Mouse (Mus musculus) heart, postnatal 14 days (tissue): Measurements from ENCODE around the gene Rbfox2. TPM values are rescaled to one million over a fixed set of nuclear protein-coding genes. Genes with fewer than 3 reads are reported as not detected.
A peak's percentile ranks its signal among the peaks of the same experiment; 100 is the strongest.
"Not testable (repeated sequence)": the region's sequence is repeated elsewhere in the genome, so short reads cannot be mapped to it uniquely, and the experiment has no call there.

ENCODE experiments used
- DNase-seq, 2 experiments: peaks; one replicate each; pipeline ENCODE4 v3.0.0; 2021 to 2022
- intact Hi-C: fragments of 180-260 bp; cut with DNase I; formaldehyde crosslinking; loops from one replicate; pipeline ENCODE4 v1.15.1; 2025
- total RNA-seq, 2 experiments: library from RNA; stranded (reverse); gene quantifications; 2 replicates each; pipeline ENCODE4 v1.2.3; 2021

The Rbfox2 gene
- total RNA-seq, 2 experiments from 2014 or later, result 112 to 118 TPM

DNA sequence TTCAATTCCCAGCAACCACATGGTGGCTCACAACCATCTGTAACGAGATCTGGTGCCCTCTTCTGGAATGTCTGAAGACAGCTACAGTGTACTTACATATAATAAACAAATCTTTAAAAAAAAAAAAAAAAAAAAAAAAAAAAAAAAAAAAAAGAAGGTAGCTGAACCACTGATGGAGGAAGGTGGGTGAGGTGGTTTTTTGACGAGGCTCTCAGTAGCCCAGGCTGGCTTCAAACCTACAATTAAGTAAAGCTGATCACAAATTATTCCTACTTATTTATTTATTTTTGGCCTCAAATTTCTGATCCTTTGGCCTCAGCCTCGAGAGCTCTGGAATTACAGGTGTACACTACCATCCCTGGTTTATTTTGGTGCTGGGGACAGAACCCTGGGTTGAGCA lies 28.4 kb upstream of the Rbfox2 start:
- DNase-seq, intact Hi-C loops: not testable (repeated sequence)

DNA sequence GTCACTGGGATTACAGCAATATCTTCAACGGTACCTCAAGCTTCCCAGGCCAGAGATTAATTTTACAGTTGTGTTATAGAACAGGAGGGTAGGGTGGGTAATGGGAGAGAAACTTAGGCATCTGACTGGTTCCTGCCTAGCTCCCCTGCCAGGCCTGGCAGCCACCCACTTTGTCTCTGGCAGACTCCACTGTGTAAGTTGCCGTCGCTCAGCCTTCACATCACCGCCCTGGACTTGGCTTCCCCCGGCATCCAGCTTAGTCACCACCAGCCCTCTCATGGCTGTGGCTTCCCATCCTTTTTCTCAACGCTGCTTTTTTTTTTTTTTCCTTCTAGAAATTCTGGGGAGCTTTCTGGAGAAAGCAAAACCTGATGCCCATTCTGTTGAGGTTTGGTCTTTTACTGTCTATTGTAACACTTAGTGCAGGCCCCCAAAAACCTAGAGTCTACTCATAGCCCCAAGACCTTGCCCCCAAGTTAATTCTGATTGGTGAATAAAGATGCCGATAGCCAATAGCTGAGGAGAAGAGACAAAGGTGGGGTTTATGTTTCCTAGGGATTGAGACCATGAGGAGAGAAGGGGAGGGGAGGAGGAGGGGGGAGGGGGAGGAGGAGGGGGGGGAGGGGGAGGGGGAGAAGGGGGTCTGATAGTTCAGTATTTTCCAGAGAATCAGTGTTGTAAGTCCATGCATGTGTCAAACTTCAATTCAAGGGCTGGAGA lies 25.6 kb upstream of the Rbfox2 start:
- peak; percentile 41 to 61 for DNase-seq
- intact Hi-C loops, result no loop called here

GRCm38 (mm10) chr15:77331444-77331843 lies 24.6 kb upstream of the Rbfox2 start:
- intact Hi-C loops, result no loop called here
- no peak for DNase-seq

GRCm38 (mm10) chr15:77329681-77330180 lies 22.9 kb upstream of the Rbfox2 start:
- DNase-seq, result no peak
- intact Hi-C loops, result no loop called here

DNA sequence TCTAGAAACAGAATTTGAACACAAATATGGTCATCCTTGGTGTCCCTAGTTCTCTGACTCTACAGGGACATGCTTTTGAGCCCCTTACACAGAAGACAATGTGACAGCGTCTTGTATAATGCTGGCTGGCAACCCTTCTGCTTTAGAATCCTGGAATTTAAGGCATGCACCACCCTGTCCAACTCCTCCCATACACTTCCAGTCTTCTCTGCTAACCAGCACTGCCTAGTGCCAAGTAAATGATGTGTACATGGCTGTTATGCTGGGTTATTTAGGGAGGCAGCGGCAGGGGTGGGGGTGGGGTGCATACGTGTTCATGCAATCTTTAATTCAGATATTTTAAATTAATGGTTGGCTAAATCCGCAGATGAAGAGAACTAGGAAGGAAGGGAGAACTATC lies 19.6 kb upstream of the Rbfox2 start:
- DNase-seq, result no peak
- intact Hi-C loops, result no loop called here

GRCm38 (mm10) chr15:77324426-77324825 lies 17.6 kb upstream of the Rbfox2 start:
- no peak for DNase-seq
- intact Hi-C loops, result loop anchor here (2.0 kb wide), 1 partner anchor 14 kb away; no protein-coding TSS in a partner anchor

GRCm38 (mm10) chr15:77323226-77323625 lies 16.4 kb upstream of the Rbfox2 start:
- no peak for DNase-seq
- intact Hi-C loops, result no loop called here

DNA sequence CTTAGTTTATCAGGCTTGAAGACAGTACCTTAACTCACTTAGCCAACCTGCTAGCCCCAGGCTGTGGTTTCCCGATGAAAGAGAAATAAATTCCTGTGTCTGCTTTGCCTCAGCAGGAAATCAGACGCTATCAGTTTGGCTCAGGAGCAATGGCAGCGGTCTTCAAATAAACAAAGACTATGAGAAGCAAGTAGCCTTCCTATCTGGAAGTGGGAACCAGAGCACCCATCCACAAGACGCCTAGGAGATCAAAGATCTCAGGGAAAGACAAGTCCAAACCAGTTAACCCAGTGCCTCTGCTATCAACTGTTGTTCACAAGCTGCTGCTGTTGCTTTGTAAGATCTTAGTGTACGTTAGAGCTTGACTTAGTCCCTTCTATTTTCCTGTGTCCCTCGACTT lies 6.9 kb upstream of the Rbfox2 start:
- intact Hi-C loops, result no loop called here
- no peak for DNase-seq

- intact Hi-C loops, result no loop called here
- DNase-seq, result no peak
These were observed 6.0 kb upstream of the Rbfox2 start for GRCm38 (mm10) chr15:77312796-77313195.

- intact Hi-C loops, result loop anchor here (5.0 kb wide), 1 partner anchor 51 kb away; no protein-coding TSS in a partner anchor
- DNase-seq, result no peak
These were observed 1.1 kb upstream of the Rbfox2 start for GRCm38 (mm10) chr15:77307767-77308495.

DNA sequence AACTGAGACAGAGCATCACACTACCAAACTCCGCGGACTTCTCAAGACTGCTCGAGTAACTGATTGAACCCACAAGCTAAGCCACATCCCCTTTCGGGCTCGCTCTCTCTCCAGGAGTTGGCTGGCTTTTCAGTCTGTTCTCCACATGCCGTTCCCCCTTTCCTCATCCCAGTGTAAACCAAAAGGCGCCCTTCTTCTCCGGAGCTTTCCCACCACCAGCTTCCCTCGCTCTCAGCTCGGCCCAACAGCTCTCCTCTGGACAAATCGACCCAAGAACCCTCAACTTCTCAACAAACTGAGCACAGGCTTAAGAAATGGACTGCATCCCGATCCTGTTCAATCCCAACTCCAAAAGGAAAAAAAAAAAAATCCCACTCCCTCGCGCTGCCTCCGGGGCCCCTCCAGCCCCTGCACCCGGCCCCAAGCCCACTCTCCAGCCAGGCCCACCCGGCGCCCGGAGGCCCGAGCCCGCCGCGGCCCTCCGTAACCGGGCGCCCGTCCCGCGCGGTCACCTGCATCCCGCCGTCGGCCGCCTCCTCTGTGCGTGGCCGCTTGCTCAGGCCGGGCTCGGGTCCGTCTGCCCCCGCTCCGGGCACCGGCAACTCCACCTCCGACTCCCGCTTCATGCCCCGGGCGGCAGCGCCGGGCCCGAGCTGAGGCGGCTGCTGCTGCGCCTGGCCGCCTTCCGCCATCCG lies 805 bp downstream of the Rbfox2 start:
- DNase-seq, result peak; percentile 42 to 54
- intact Hi-C loops, result loop anchor here (5.0 kb wide), 1 partner anchor 49 kb away; no protein-coding TSS in a partner anchor

DNA sequence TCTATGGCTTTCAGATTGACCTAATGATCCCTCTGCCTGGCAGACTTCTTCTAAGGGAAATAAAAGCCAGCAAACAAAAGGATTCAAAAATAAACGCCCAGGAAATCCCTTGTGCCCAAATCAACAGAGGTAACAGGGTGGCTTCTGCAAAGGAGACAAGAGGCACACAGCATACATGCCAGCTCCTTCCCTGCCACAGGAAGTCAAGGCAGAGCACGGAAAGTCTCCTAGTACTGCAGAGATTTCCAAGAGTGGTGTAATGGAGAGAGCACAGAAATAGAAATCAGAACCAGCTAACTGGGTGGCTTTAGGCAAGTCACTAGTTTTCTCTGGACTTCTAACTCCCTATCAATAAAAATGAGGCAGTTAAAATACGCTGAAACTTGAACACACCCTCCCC lies 1.8 kb downstream of the Rbfox2 start:
- DNase-seq, result no peak
- intact Hi-C loops, result loop anchor here (5.0 kb wide), 2 partner anchors 38 to 48 kb away; no protein-coding TSS in a partner anchor

- intact Hi-C loops, result loop anchor here (5.0 kb wide), 1 partner anchor 34 kb away; no protein-coding TSS in a partner anchor
- no peak for DNase-seq
These were observed 5.7 kb downstream of the Rbfox2 start for GRCm38 (mm10) chr15:77301122-77301521.

- intact Hi-C loops, result no loop called here
These were observed 8.2 kb downstream of the Rbfox2 start for GRCm38 (mm10) chr15:77298564-77298963.

GRCm38 (mm10) chr15:77296635-77297034 lies 10.2 kb downstream of the Rbfox2 start:
- no peak for DNase-seq
- intact Hi-C loops, result no loop called here

More at GRCm38 (mm10) chr15:77298564-77298963, 8.2 kb downstream of the Rbfox2 start:
- no peak for DNase-seq

DNA sequence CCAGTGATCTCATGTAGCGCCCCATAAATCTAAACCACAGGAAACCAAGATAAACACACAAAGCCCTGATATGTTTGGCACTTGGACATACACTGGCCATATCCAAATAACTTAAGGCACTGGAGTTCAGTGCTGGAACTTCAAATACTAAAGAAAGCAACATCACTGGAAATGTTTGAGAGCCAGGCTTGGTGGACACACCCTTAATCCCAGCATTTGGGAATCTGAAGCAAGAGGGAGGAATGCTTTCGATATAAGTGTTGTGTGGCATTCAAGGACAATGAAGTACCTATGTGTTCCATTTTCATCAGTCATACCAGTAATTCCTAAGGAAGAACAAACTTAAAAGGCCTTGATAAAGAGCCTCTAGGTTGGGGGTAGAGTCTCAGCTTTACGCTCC lies 13.3 kb downstream of the Rbfox2 start:
- intact Hi-C loops, result no loop called here
- no peak for DNase-seq

- DNase-seq, result no peak
- intact Hi-C loops, result no loop called here
These were observed 14.4 kb downstream of the Rbfox2 start for GRCm38 (mm10) chr15:77292381-77292780.

GRCm38 (mm10) chr15:77291471-77291870 lies 15.3 kb downstream of the Rbfox2 start:
- no peak for DNase-seq
- intact Hi-C loops, result no loop called here

- DNase-seq, result no peak
- intact Hi-C loops, result no loop called here
These were observed 16.5 kb downstream of the Rbfox2 start for GRCm38 (mm10) chr15:77290352-77290751.

DNA sequence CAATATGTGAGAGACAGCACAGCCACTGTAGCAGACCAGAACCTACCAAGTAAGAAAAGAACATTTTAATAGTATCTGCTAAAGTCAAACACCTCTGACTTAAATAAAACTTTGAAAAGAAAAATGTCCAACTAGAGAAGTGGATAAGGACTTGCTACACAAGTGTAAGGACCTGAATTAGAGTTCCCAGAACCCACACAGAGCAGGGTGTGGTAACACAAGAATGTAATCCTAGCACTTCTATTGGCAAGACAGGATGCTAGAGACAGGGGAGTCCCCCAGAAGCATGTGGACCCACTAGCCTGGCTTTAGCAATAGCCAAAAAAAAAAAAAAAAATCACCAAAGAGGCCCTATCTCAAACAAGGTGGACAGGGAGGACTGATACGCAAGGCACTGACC lies 26.7 kb downstream of the Rbfox2 start:
- no peak for DNase-seq
- intact Hi-C loops, result no loop called here

DNA sequence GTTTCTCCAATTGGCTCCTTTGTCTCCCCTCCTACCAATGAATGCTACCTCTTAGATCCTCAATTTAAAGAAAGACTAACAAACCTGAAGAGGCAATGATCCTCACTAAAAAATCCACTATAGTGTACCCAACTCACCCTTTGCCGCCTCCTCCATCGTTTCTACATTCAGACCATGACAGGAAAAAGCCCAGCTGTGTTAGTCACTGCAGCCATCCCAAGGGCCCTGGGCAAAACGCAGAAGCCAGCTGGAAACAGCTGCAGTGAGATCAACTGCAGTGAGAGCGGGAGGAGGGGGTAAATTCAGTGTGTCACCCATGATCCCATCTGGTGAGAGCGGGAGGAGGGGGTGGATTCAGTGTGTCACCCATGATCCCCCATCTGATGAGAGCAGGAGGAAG lies 28.0 kb downstream of the Rbfox2 start:
- intact Hi-C loops, result no loop called here
- peak; percentile 63 to 75 for DNase-seq
